Mouse (Mus musculus): Measurements from ENCODE around the gene Smim4.

DNA sequence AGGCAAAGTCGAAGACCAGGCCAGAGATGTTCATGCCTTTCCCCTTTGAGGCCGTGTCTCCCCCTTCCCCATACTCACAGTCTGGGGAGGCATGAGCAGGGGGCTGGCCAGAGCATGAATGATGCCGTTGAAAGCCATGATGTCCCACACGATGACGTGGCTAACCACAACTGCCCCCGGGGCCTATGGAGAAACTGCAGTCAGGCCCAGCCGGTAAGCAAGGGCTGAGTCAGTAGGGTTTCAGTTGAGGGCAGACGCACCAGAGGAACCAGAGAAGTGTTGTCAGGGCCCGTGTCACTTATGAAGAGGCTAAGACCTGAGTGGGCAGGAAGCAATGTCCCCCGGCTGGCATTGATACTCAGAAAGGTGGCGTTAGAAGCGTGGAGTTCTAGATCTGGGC, 10.9 kb upstream of the Smim4 start:
- no peak for TF ChIP-seq CTCF (IDR thresholded peaks at IDR 0.05; ENCODE audit: low read depth)
- no peak for TF ChIP-seq EP300 (IDR thresholded peaks at IDR 0.05; ENCODE audit: low read depth)

Data from liver, postnatal 0 days (tissue).